Mouse (Mus musculus) left cerebral cortex, postnatal 4 days (tissue): ENCODE data around the gene Actr3. TPM values are rescaled to one million over a fixed set of nuclear protein-coding genes. Genes with fewer than 3 reads are reported as not detected.

Source experiments
- DNase-seq: peaks from one replicate; pipeline ENCODE4 v3.0.0-alpha.2; 2022
- intact Hi-C: fragments of 180-260 bp; cut with DNase I; formaldehyde crosslinking; loops from one replicate; pipeline ENCODE4 v1.15.1; 2025
- total RNA-seq, 2 experiments: library from RNA; stranded (reverse); gene quantifications; 2 replicates each; pipeline ENCODE4 v1.2.3; 2021

The Actr3 gene
- 100 to 1,000 TPM; 298 to 322 TPM for total RNA-seq

DNA sequence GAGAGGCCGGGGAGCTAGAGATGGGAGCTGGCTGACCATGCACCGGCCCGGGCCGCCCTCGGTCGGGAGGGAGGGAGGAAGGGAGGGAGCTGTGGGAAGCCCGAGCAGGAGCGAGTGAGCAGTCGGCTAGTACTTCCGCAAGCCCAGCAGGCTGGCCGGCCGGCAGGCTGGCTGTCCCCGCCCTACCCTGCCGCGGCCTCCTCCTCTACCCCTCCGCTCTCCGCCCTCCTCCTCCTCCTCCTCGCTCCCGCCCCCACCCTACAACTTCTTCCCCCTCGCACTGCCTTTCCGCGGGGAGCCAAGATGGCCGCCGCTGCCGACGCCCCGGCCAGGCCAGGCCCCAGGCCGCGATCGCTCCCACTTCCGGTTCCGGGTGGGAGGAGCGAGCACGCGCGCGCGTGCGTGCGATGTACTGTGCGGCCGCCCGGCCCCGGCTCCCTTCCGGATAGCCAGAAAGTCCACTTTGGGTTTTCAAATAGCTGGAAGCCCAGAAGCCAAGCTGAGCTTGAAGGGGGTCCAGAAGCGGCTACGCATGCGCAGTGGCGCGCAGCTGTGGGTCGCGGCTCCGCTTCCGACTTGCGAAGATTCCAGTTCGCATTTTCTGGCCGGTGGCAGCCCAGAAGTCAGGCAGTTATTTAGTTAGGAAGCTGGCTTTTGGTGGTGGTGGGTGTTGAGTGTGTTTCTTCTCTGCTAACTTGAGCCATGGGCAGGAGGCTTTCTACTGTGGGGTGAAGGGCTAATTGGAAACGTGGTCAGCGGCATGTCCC is at the start of gene Actr3:
Actr3 (minus strand) TSS at position 359 of the 767 bp plus-strand sequence.
- intact Hi-C loops: no loop called here
- peak; percentile 99 for DNase-seq

DNA sequence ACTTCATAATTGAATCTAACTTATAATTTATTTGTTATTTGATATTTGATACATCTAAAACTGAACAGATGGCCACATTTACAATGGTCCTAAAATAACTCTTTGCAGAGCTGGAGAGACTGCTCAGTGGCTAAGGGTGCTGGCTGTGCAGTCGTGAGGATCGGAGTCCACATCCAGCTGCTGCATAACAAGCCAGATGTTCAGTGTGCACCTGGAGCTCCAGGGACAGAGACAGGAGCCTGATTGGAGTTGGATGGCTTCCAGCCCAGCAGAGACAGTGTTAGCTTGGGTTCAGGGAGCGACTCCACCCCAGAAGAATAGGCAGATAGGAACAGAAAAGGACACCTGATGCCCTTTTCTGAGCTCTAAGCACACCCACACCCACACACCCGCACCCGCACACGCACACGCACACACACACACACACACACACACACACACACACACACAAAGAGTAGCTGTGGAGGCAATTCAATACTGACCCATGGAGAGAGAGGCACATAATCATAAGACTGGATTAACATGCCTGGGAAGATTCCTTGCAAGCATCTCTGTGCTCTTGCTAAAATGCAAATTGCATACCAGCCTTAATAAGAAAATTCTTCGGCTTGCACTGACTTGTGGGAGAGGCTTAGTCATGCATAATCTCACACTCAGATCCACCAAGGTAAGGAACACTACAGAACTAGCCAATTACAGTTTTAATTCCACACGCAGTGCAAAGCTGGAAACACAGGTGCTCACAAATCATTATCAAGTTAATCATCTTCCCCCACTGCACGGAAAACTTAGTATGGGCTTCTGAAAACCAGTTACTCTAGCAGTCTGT is 47.1 kb upstream of the Actr3 start:
- intact Hi-C loops: no loop called here
- DNase-seq: no peak

- intact Hi-C loops: no loop called here
- DNase-seq: no peak
Observed at GRCm38 (mm10) chr1:125481842-125482241, 46.3 kb upstream of the Actr3 start.

- no peak for DNase-seq
- intact Hi-C loops: no loop called here
Observed at GRCm38 (mm10) chr1:125478588-125478987, 43.1 kb upstream of the Actr3 start.

GRCm38 (mm10) chr1:125475961-125476682 is 40.6 kb upstream of the Actr3 start:
- intact Hi-C loops: no loop called here
- no peak for DNase-seq

DNA sequence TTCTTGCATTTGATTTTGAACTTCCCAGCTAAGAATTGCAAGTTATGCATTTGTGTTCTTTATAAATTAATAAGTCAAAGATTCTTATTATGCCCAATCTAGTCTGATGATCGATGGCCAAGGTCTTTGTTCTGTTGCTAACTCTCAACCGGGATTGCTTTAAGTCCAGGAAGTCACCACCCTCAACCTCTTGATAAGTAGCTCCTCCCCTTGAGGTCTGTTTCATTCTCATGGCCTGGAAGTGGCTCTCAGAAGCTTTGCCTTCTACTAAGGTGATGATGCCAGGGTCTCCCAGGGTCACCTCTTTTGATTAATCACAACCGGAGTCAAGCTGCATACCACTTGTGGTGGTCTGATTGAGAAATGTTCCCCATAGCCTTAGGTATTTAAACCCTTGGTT is 38.3 kb upstream of the Actr3 start:
- intact Hi-C loops: no loop called here
- no peak for DNase-seq

DNA sequence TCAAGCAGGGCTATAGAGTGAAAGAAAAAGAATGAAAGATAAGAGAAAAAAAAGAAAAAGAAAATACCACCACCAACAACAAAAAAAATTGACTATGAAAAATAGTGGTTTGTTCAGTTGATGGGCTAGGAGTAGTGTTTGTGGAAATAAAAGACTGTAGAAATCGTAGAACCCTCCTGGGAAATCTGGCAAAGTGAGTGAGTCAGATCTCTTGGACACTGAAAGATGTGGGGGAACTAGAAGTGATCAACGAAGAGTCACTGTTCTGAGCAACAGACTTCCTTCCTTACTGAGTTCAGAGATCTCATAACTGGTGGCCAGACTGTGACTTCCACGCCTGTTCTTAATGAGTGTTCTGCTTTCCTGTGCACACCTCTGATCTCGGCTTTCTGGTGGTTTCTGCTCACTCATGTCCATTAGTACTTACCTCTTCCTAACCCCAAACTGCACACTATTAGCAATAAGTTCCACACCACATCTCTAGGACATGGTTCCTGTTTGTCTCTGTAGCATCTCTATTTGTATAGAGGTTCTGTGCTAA is 37.7 kb upstream of the Actr3 start:
- DNase-seq: no peak
- intact Hi-C loops: no loop called here

DNA sequence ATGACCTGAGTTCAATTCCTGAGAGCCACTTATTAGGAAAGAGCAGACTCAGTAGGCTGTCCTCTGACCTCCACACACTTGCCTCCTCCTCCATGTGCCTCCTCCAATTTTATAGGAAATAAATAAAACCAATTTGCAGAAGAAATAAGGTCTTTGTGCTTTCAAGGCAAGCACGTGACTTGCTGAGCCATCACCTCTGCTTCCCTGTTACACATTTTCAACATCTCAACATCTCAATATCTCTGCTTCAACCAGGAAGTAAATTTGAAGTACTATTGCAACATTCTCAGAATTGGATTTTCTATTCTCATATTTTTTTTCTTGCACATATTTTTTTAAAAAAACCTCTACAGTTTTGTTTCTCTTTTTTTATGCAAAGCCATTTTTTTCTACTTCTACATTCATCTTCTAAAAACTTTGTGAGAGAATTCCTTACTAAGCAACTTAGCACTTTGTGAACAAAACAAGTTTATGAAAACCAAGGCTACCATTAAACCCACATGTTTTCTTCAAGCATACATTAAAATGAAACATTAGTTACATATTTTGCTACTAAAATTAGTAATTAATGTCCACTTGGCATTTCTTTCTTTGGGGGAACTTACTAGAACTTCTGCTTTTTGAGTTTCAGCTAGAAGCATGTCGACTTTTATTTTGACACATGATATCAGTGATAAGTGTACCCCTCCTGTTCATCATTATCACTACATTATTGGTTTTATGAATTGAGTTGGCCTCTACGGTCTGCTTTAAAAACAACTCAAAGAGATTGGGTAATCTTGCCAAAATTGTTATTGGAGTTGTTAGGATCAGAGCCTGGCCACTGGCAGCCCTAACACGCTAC is 35.5 kb upstream of the Actr3 start:
- intact Hi-C loops: no loop called here
- no peak for DNase-seq

- no peak for DNase-seq
- intact Hi-C loops: no loop called here
Observed at GRCm38 (mm10) chr1:125467936-125468335, 32.4 kb upstream of the Actr3 start.

DNA sequence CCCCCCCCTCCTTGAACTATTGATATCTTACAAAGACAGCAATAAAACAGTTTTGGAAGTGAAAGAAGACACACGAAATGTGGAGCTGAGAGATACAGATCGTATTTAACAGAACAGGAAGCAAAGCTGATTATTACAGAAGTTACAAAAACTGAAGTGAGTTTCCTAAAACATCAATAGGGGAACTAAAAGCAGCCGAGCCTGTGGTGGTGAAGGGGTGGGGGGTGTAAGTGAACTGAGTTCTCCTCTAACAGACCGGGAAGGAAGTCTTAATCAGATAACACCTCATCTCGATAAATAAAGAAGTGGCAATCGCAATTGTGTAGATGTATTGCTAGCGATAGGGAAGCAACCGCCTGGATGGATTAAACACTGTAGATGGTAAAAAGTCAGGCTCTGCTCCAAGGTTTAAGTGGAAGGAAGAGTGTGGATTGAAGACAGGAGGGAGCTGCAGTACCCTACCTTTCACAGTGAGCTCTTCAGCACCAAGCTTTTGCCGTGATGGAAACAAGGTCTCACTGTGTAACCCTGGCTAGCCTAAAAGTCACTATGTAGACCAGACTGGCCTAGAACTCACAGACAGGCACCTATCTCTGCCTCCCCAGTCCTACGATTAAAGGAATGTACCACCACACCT is 31.2 kb upstream of the Actr3 start:
- intact Hi-C loops: no loop called here
- DNase-seq: no peak

GRCm38 (mm10) chr1:125464011-125464410 is 28.5 kb upstream of the Actr3 start:
- intact Hi-C loops: no loop called here
- DNase-seq: no peak

DNA sequence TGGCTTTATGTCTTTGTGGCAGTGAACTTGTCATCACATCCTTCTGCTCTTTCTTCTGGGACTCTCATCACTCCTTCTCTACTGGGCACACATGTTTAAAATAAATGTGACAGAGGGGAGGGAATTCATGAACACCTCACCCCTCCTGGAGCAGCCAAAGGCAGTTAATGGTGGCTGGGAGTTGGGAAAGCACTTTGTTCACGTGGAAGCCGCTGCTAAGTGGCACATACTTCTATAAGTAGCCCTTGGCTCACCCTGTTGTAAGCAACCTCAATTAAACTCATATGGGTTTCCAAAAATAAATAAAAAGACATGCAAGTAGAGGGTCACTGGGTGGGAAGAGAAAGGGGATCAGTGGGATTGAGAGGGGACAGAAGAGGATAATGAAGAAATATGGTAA is 27.8 kb upstream of the Actr3 start:
- intact Hi-C loops: no loop called here
- DNase-seq: no peak

DNA sequence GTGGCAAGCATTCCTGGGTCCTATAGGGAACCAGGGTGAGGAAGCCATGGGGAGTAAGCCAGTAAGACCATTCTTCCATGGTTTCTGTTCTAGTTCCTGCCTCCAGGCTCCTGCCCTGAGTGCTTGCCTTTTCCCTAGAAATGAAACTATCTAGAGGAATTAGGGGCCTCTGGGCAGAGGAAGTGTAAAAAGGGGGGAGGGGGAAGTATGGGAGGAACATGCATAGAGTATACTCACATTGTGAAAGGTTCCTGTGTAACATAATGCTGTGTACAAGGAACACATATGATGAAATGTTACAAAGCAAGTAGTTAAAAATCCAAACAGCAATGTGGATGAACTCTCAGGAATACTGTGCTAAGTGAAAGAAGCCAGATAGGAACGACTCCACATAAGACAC is 27.4 kb upstream of the Actr3 start:
- intact Hi-C loops: no loop called here
- no peak for DNase-seq

DNA sequence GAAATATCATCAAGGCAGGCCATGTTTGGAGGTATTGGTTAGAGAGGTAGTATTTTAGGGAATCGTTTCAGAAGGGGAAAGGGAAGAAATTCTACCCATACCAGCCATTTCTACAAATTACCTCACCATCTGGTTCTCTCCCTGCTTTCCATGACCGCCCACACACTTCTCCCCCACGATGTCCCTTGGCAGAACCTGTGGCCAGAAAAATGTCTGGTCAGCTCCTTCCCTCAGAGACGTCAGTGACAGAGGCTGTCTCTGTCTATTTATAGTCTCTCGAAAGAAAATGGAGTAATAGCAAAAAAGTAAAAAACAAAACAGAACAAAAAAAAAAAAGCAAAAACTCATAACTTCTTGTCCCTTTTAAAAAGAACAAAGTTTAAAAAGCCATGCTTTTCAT is 23.0 kb upstream of the Actr3 start:
- no peak for DNase-seq
- intact Hi-C loops: no loop called here

DNA sequence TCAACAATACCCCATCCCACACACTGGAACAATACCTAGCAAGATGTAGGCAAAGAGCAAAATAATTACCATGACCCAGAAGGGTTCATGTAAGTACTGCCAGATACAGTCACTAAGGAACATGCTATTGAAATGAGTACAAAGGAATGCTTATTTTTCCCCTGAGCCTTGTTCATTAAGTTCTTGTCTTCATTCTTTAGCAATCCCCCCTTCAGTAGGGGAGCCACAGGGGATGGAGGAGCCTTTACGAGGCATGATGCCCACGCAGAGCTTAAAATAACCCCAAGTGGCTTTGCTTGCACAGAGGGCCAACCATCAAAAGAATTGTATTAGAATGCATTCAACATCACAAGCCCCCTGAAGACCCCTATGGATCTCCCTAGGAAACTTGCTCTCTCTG is 19.6 kb upstream of the Actr3 start:
- intact Hi-C loops: no loop called here

DNA sequence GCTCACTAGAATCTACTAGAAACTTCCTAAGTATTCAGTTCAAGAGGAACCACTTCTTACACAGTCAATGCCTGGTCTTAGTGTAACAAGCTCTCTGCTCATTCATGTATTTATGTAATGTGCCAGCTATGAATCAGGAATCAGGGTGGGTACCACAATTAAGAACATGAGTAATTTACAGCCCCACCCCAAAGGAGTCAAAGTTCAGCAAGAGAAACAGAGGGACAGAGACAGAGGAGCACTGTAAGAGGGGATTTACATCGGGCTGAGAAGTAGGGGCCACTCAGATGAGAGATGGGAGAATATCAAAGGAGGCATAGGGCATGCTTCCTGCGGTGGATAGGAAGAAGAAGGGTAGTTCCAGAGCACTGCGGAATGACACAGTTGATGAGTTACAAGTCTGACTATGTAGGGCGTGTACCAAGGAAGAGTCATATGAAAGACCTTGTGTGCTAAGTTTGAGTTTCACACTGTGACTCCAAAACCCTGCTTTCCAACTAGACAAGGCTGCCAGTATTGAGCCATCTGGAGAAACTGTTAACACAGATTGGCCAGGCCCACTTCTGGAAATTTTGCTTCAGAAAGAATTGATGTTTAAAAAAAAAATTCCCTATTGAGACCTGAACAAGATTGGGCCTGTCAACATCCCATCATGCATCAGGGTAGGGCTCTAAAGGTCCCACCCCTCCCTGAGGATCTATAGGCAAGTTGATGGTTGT is 14.9 kb upstream of the Actr3 start:
- intact Hi-C loops: no loop called here
- DNase-seq: no peak

More for the DNA sequence above, 19.6 kb upstream of the Actr3 start:
- DNase-seq: no peak

DNA sequence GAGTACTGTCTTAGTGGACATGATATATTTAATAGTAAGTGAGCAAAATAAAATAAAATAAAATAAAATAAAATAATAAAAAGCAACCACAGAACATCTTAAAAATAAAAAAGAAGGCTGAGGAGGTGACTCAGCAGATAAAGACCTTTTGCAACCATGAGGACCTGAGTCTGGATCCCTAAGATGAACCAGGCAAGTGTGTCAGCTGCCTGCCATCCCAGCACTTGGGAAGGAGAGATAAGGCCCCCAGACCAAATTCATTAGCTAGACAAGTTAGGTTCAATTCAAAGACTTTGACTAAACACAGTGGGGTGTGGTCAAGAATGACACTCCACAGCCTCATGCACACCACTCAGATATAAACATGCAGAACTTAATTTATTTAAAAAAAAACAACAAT is 12.4 kb upstream of the Actr3 start:
- DNase-seq: no peak
- intact Hi-C loops: no loop called here

DNA sequence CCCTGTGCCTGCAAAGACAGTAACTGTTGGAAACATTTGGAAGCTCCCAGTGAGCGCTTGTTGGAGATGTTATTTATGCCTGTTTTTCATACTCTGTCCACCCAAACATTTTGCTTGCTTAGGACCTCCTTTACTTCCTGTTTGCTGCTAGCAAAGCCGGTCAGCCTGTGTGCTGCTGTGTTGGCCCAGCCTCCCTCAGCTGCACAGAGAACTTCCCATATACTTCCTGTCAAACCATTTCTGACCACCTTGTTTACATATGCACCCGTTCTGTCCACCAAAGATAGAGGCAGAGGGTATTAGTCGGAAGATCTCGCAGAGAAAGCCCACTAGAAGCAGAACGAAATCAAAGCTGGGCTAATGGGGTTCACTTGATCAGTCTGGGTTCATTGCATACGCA is 6.2 kb upstream of the Actr3 start:
- intact Hi-C loops: no loop called here

GRCm38 (mm10) chr1:125441251-125441650 is 5.7 kb upstream of the Actr3 start:
- intact Hi-C loops: no loop called here
- no peak for DNase-seq

More for the DNA sequence above, 6.2 kb upstream of the Actr3 start:
- DNase-seq: no peak
